Mouse (Mus musculus): Measurements from ENCODE around the gene Taf8.

The Taf8 gene

GRCm38 (mm10) chr17:47458310-47458709 is 43.8 kb downstream of the Taf8 start:
- DNase-seq (ENCODE audit: low spot score) = no peak

- DNase-seq (ENCODE audit: low spot score) = no peak
Observed at GRCm38 (mm10) chr17:47454675-47455074, 47.4 kb downstream of the Taf8 start.

- no peak for DNase-seq (ENCODE audit: low spot score)
Observed at GRCm38 (mm10) chr17:47452886-47453285, 49.2 kb downstream of the Taf8 start.

GRCm38 (mm10) chr17:47450880-47451565 is 51.1 kb downstream of the Taf8 start:
- DNase-seq (ENCODE audit: low spot score) = peak; percentile 57

- no peak for DNase-seq (ENCODE audit: low spot score)
Observed at GRCm38 (mm10) chr17:47450239-47450638, 51.9 kb downstream of the Taf8 start.

GRCm38 (mm10) chr17:47449432-47449831 is 52.7 kb downstream of the Taf8 start:
- DNase-seq (ENCODE audit: low spot score) = no peak

GRCm38 (mm10) chr17:47448523-47449372 is 53.3 kb downstream of the Taf8 start:
- no peak for DNase-seq (ENCODE audit: low spot score)

GRCm38 (mm10) chr17:47446561-47446960 is 55.5 kb downstream of the Taf8 start:
- no peak for DNase-seq (ENCODE audit: low spot score)

- no peak for DNase-seq (ENCODE audit: low spot score)
Observed at GRCm38 (mm10) chr17:47446025-47446424, 56.1 kb downstream of the Taf8 start.

- DNase-seq (ENCODE audit: low spot score) = no peak
Observed at GRCm38 (mm10) chr17:47445518-47445917, 56.6 kb downstream of the Taf8 start.

- no peak for DNase-seq (ENCODE audit: low spot score)
Observed at GRCm38 (mm10) chr17:47444113-47444512, 58.0 kb downstream of the Taf8 start.

GRCm38 (mm10) chr17:47442271-47442670 is 59.8 kb downstream of the Taf8 start:
- DNase-seq (ENCODE audit: low spot score) = no peak

- DNase-seq (ENCODE audit: low spot score) = no peak
Observed at GRCm38 (mm10) chr17:47441296-47442051, 60.6 kb downstream of the Taf8 start.

GRCm38 (mm10) chr17:47440359-47440890 is 61.7 kb downstream of the Taf8 start:
- DNase-seq (ENCODE audit: low spot score) = no peak

GRCm38 (mm10) chr17:47439396-47440028 is 62.6 kb downstream of the Taf8 start:
- DNase-seq (ENCODE audit: low spot score) = no peak

GRCm38 (mm10) chr17:47438611-47439010 is 63.5 kb downstream of the Taf8 start:
- DNase-seq (ENCODE audit: low spot score) = no peak

GRCm38 (mm10) chr17:47436907-47437547 is 65.1 kb downstream of the Taf8 start, which contains the start of gene 1700001C19Rik:
Gene 1700001C19Rik (minus strand): TSS chr17:47437376.
- DNase-seq (ENCODE audit: low spot score) = no peak

GRCm38 (mm10) chr17:47436156-47436906 is 65.8 kb downstream of the Taf8 start, which contains the start of gene AI661453:
Gene AI661453 (plus strand): TSS chr17:47436615.
- DNase-seq (ENCODE audit: low spot score) = peak; percentile 69

Measured in urinary bladder, postnatal 25 days (tissue).